Mouse (Mus musculus) T-cell, adult 66 days (primary cell): ENCODE measurements around the gene Ipo13. TPM values are rescaled to one million over a fixed set of nuclear protein-coding genes. Genes with fewer than 3 reads are reported as not detected.

Experiments used
- total RNA-seq, 2 experiments: library from RNA; stranded (reverse); gene quantifications; 3 replicates in 1 of 2; 4 replicates in 1 of 2; pipeline ENCODE4 v1.2.4; 2023

Ipo13 gene
- total RNA-seq, result 10 to 100 TPM; 39.2 to 51.1 TPM

DNA sequence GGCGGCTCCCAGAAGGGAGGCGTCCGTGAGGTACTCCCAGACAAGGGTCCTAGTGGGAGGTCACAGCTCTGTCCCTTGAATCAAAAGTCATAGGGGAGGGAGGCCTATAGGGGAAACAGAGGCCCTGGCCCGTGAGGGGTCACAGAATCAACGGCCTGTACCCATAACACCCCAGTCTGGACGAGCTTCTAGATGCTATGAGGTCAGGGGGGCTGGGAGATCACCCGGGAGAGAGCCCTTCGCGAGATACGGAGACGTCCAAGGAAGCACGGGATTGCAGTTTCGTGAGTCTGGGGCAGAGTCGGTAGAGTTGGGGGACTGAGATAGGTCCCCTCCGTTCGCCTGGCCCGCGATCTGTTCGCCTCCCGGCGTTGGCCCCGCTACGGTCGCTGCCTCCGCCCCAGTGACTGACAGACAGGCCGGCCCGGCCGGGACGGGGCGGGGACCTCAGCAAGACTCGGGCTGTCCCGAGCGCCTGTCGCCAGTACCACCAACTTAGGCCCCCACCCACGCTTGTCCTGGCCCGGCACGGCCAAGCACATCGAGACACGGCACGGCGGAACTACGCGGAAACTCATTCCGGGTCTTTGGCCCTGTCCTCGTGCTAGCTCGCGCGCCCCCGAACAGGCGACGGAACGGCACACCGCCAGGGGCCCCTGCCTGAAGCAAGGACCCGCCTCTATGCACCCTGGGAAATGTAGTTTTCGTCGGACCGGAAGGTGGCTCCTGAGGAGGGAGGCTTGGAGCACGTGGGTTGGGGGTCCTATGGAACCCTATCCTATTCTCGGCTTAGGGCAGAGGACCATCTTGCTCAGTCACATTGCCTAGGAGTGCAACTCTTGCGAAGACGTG, at the start of gene Ipo13:
Gene Ipo13 (minus strand): TSS at position 409 of the 852 bp plus-strand sequence.

DNA sequence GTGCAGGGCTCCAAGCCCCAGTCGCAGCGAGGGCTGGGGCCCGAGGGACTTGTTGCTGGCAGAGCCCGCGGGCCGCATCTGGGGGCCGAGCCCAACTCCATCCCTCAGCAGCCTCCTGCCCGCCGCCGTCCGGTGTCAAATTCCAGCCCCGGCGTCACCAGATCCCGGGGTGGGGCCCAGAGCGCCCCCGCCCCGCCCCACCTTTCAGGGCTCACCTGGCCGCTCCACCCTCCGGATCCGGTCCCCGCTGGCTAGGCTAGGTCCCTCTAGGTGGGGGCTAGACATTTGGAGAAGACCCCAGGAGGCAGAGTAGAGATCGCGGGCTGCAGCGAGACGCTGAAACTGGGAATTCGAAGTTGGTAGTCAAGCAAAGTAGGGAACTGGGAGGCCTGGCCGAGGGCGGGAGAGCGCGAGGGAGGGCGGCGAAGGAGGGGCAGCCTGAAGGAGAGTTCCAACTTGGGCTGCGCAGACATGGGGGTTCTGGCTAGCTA, 14.6 kb upstream of the Ipo13 start, which contains the start of gene Artn:
Gene Artn (minus strand): TSS at position 373 of the 491 bp plus-strand sequence.

DNA sequence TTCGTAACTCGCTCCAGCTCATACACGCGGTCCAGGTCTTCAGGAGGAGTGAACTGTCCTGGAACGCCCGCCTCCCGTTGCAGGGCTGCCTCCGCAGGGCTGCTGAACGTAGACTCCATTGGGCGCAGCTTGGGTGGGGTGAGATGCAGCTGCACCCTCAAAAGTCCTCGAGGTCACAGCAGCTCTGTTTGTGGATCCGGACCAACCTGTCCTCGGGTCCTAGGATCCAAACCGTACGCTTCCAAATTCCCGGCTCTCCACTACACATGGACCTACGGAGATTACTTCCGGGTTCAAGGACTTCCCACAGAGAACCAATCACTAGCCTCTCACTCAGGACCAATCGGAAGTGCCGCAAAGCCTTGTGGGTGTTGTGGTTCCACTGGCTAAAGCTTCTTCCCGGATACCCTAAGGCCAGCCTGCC, 23.0 kb downstream of the Ipo13 start, which contains the start of gene Dph2:
Gene Dph2 (minus strand): TSS at position 295 of the 424 bp plus-strand sequence.

DNA sequence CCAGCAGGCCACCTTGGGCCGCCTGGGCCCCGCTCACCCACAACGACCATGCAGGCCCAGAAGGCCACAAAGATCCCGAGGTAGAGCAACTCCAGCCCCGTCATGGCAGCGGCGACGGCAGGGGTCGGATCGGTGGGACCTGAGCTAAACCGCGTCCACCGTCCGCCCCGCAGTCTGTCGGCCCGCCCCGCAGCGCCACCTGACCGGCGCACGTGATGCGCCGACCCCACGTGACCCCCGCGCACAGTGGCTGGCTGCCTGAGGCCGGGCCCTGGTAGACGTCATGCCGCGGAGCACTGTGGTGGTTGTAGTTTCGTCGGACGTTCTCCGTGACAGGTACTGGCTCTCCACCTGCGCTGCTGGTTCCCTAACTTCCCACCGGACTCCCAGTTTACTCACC, 27.7 kb downstream of the Ipo13 start, which contains the start of gene Atp6v0b:
Gene Atp6v0b (minus strand): TSS at position 201 of the 400 bp plus-strand sequence.

DNA sequence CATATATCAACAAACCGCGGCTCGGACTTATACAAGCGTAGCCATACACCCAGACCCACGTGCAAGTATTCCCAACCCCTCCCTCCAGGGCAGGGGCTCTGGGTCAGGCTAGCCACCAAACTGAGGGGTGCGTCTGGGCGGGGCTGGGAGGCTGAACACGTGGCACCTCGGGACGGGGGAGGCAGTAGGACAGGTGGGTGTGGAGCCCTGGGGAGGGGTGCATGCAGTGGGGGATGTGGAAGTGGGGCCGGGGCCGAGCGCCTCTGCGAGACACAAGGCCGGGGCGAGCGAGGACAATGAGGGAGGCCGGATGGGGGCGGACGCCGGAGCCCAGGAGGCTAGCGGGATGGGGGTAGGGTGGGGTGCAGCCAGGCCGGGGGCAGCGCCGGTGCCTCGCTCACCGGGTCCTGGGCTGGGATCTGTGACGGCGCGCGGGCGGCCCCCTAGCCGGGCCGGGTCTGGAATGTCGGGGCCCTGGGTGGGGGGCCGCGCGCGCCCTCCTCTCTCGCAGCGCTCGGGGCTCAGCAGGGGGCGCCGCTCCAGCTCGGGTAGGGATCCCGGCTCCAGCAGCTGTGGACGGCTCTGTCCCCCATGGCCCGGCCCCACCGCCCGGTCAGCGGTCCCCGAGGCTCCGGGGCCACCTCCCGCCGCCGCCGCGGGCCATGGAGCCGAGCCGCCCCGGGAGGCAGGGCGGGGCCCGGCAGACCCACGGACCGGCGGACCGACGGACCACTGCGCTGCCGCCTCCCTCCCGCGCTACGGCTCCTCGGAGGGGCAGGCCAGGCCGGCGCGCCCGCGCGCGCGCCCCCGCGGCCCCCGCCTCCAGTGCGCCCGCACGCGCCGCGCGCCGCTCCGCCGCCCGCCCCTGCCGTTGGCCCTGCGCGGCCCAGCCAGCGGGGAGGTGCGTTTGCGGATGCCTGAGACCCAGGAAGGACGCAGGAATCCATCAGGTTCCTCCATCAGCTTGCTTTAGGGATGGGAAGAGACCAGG, 31.8 kb downstream of the Ipo13 start, which contains the start of gene B4galt2:
Gene B4galt2 (minus strand): TSS at position 787 of the 991 bp plus-strand sequence.

DNA sequence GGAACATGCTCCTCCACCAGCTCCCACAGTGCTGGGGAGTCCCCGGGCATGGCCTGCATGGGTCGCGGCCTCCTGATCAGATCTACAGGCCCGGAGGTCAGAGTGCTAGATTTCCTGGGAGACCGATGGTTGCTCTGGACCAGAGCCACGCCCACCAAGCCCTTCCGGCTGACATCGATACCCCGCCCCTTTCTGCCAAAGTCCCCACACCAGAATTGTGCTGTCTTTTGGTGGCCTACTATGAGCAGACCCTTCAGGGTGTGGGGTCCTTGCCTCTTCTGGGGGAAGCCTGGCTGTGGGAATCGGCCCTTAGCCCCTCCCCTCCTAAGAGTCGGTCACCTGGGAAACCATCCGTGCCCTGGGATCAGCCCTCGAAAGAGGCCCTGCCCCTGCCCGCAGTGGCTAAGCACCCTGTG, 42.3 kb downstream of the Ipo13 start, which contains the start of gene Ccdc24:
Gene Ccdc24 (minus strand): TSS at position 87 of the 416 bp plus-strand sequence.

Other genes starting within 250 kb of the Ipo13 start
- gene Dmap1, start 232.7 kb downstream of the Ipo13 start, total RNA-seq, result 10 to 100 TPM; 30.5 to 31.9 TPM
- not detected for gene Gm12845, start 190.6 kb downstream of the Ipo13 start, total RNA-seq
- not detected for gene Klf17, start 149.4 kb downstream of the Ipo13 start, total RNA-seq
- 1 to 10 TPM in 1 of 2 experiments, under 1 TPM in 1; 0.99 to 1.3 TPM for gene Slc6a9, start 80.5 kb downstream of the Ipo13 start, total RNA-seq
- not detected for gene Ccdc24, start 42.4 kb downstream of the Ipo13 start, total RNA-seq
- under 1 TPM in 1 of 2 experiments, not detected in 1; 0.89 TPM for gene B4galt2, start 31.5 kb downstream of the Ipo13 start, total RNA-seq
- gene Atp6v0b, start 27.7 kb downstream of the Ipo13 start, total RNA-seq, result 100 to 1,000 TPM; 109 to 117 TPM
- 10 to 100 TPM; 16.6 to 16.8 TPM for gene Dph2, start 23.0 kb downstream of the Ipo13 start, total RNA-seq
- under 1 TPM in 1 of 2 experiments, not detected in 1; 0.47 TPM for gene Artn, start 14.8 kb upstream of the Ipo13 start, total RNA-seq
- 10 to 100 TPM in 1 of 2 experiments, 1 to 10 TPM in 1; 6.9 to 14.8 TPM for gene St3gal3, start 219.9 kb upstream of the Ipo13 start, total RNA-seq